Mouse (Mus musculus): ENCODE data around the gene Gm20431. TPM values are rescaled to one million over a fixed set of nuclear protein-coding genes. Genes with fewer than 3 reads are reported as not detected.

Gene Gm20431
- polyA plus RNA-seq, 1 experiment from 2014 or later: 8.4 TPM

GRCm38 (mm10) chr2:167691410-167691809, 30.1 kb upstream of the Gm20431 start:
- Histone ChIP-seq H3K4me2 (replicated peaks; ENCODE audit: low read depth, low read length) (no peak overlapping the region), H3K27me3 (ENCODE audit: control insufficient read depth, insufficient read depth, low read length) (peaks cover 38% of the 10 kb centered on the region), H3K27ac (ENCODE audit: low read depth, low read length) (no peak overlapping the region), H3K9ac (ENCODE audit: low read depth, low read length) (no peak overlapping the region), H3K9me3 (ENCODE audit: control insufficient read depth, low read length) (no peaks in the 10 kb centered on the region), H3K4me1 (replicated peaks; ENCODE audit: control insufficient read depth, insufficient read depth, low read length) (peaks cover 4% of the 10 kb centered on the region; the same call in 1 of the 2 replicates), H3K4me3 (ENCODE audit: low read depth, low read length) (no peak overlapping the region), H3K36me3 (ENCODE audit: control insufficient read depth, insufficient read depth, low read length) (no peaks in the 10 kb centered on the region)
- DNase-seq (ENCODE audit: low spot score) (no peak), ATAC-seq (ENCODE audit: low FRiP score) (no peak)
- 90% methylated on average over 6 of the region's 6 CpGs for WGBS

GRCm38 (mm10) chr2:167690962-167691311, 29.6 kb upstream of the Gm20431 start:
- 87% methylated on average over 12 of the region's 12 CpGs for WGBS
- Histone ChIP-seq H3K27ac (ENCODE audit: low read depth, low read length) (no peak overlapping the region), H3K4me2 (replicated peaks; ENCODE audit: low read depth, low read length) (no peak overlapping the region), H3K4me1 (replicated peaks; ENCODE audit: control insufficient read depth, insufficient read depth, low read length) (peaks cover 4% of the 10 kb centered on the region; the same call in 1 of the 2 replicates), H3K9ac (ENCODE audit: low read depth, low read length) (no peak overlapping the region), H3K9me3 (ENCODE audit: control insufficient read depth, low read length) (no peaks in the 10 kb centered on the region), H3K36me3 (ENCODE audit: control insufficient read depth, insufficient read depth, low read length) (no peaks in the 10 kb centered on the region), H3K4me3 (ENCODE audit: low read depth, low read length) (no peak overlapping the region), H3K27me3 (ENCODE audit: control insufficient read depth, insufficient read depth, low read length) (peaks cover 39% of the 10 kb centered on the region)
- no peak for DNase-seq (ENCODE audit: low spot score)
- ATAC-seq (ENCODE audit: low FRiP score): no peak

GRCm38 (mm10) chr2:167690219-167690961, 29.1 kb upstream of the Gm20431 start:
- no peaks in the 10 kb centered on the region for H3K9me3 ChIP-seq (ENCODE audit: control insufficient read depth, low read length)
- WGBS: 64% methylated on average over 15 of the region's 15 CpGs
- H3K9ac ChIP-seq (ENCODE audit: low read depth, low read length): no peak overlapping the region
- H3K27me3 ChIP-seq (ENCODE audit: control insufficient read depth, insufficient read depth, low read length): peaks cover 39% of the 10 kb centered on the region
- peaks cover 4% of the 10 kb centered on the region; the same call in 1 of the 2 replicates for H3K4me1 ChIP-seq (replicated peaks; ENCODE audit: control insufficient read depth, insufficient read depth, low read length)
- H3K27ac ChIP-seq (ENCODE audit: low read depth, low read length): no peak overlapping the region
- H3K4me2 ChIP-seq (replicated peaks; ENCODE audit: low read depth, low read length): peak overlapping the region; percentile 95
- DNase-seq (ENCODE audit: low spot score): no peak
- no peaks in the 10 kb centered on the region for H3K36me3 ChIP-seq (ENCODE audit: control insufficient read depth, insufficient read depth, low read length)
- H3K4me3 ChIP-seq (ENCODE audit: low read depth, low read length): peak overlapping the region; percentile 55; the same call in 1 of the 2 replicates
- ATAC-seq (ENCODE audit: low FRiP score): no peak

- Histone ChIP-seq H3K36me3 (ENCODE audit: control insufficient read depth, insufficient read depth, low read length) (no peaks in the 10 kb centered on the region), H3K4me2 (replicated peaks; ENCODE audit: low read depth, low read length) (peak within 1 kb of the TSS; percentile 95), H3K9me3 (ENCODE audit: control insufficient read depth, low read length) (no peaks in the 10 kb centered on the region), H3K9ac (ENCODE audit: low read depth, low read length) (peak within 1 kb of the TSS; percentile 52), H3K27ac (ENCODE audit: low read depth, low read length) (no peak within 1 kb of the TSS), H3K4me1 (replicated peaks; ENCODE audit: control insufficient read depth, insufficient read depth, low read length) (peaks cover 4% of the 10 kb centered on the region; the same call in 1 of the 2 replicates), H3K27me3 (ENCODE audit: control insufficient read depth, insufficient read depth, low read length) (peaks cover 39% of the 10 kb centered on the region), H3K4me3 (ENCODE audit: low read depth, low read length) (peak within 1 kb of the TSS; percentile 55)
- ATAC-seq (ENCODE audit: low FRiP score): no peak
- 2% methylated on average over 88 of the region's 99 CpGs for WGBS
- DNase-seq (ENCODE audit: low spot score): peak; percentile 63
Observed at GRCm38 (mm10) chr2:167689501-167690218, 28.4 kb upstream of the Gm20431 start, which contains the start of gene Tmem189. Gene Tmem189, minus strand, starts transcription at chr2:167689822.

- ATAC-seq (ENCODE audit: low FRiP score) (peak; percentile 63), DNase-seq (ENCODE audit: low spot score) (peak; percentile 75)
- peak within 1 kb of the TSS; percentile 52 for H3K9ac ChIP-seq (ENCODE audit: low read depth, low read length)
- H3K4me2 ChIP-seq (replicated peaks; ENCODE audit: low read depth, low read length): peak within 1 kb of the TSS; percentile 95
- H3K36me3 ChIP-seq (ENCODE audit: control insufficient read depth, insufficient read depth, low read length): no peaks in the 10 kb centered on the region
- peaks cover 39% of the 10 kb centered on the region for H3K27me3 ChIP-seq (ENCODE audit: control insufficient read depth, insufficient read depth, low read length)
- peaks cover 4% of the 10 kb centered on the region; the same call in 1 of the 2 replicates for H3K4me1 ChIP-seq (replicated peaks; ENCODE audit: control insufficient read depth, insufficient read depth, low read length)
- H3K9me3 ChIP-seq (ENCODE audit: control insufficient read depth, low read length): no peaks in the 10 kb centered on the region
- WGBS: under 1% methylated on average over 70 of the region's 147 CpGs
- H3K4me3 ChIP-seq (ENCODE audit: low read depth, low read length): peak within 1 kb of the TSS; percentile 55
- H3K27ac ChIP-seq (ENCODE audit: low read depth, low read length): no peak within 1 kb of the TSS
Observed at GRCm38 (mm10) chr2:167688498-167689451, 27.5 kb upstream of the Gm20431 start, which contains the start of gene Cebpb. Gene Cebpb, plus strand, starts transcription at chr2:167688915.

- ATAC-seq (ENCODE audit: low FRiP score): peak; percentile 18; the same call in 1 of the 2 replicates
- DNase-seq (ENCODE audit: low spot score): peak; percentile 19
- Histone ChIP-seq H3K4me1 (replicated peaks; ENCODE audit: control insufficient read depth, insufficient read depth, low read length) (peaks cover 4% of the 10 kb centered on the region; the same call in 1 of the 2 replicates), H3K9ac (ENCODE audit: low read depth, low read length) (no peak overlapping the region), H3K4me2 (replicated peaks; ENCODE audit: low read depth, low read length) (peak overlapping the region; percentile 95), H3K9me3 (ENCODE audit: control insufficient read depth, low read length) (no peaks in the 10 kb centered on the region), H3K27ac (ENCODE audit: low read depth, low read length) (no peak overlapping the region), H3K4me3 (ENCODE audit: low read depth, low read length) (peak overlapping the region; percentile 55; the same call in 1 of the 2 replicates), H3K27me3 (ENCODE audit: control insufficient read depth, insufficient read depth, low read length) (peaks cover 39% of the 10 kb centered on the region), H3K36me3 (ENCODE audit: control insufficient read depth, insufficient read depth, low read length) (no peaks in the 10 kb centered on the region)
- 25% methylated on average over 12 of the region's 12 CpGs for WGBS
Observed at GRCm38 (mm10) chr2:167688126-167688497, 26.8 kb upstream of the Gm20431 start.

- 0 out of 2 replicates have a peak, but pooled peaks have one; percentile 2 for ATAC-seq (ENCODE audit: low FRiP score)
- Histone ChIP-seq H3K4me2 (replicated peaks; ENCODE audit: low read depth, low read length) (no peak overlapping the region), H3K9ac (ENCODE audit: low read depth, low read length) (no peak overlapping the region), H3K36me3 (ENCODE audit: control insufficient read depth, insufficient read depth, low read length) (no peaks in the 10 kb centered on the region), H3K27me3 (ENCODE audit: control insufficient read depth, insufficient read depth, low read length) (peaks cover 39% of the 10 kb centered on the region), H3K4me1 (replicated peaks; ENCODE audit: control insufficient read depth, insufficient read depth, low read length) (peaks cover 4% of the 10 kb centered on the region; the same call in 1 of the 2 replicates), H3K9me3 (ENCODE audit: control insufficient read depth, low read length) (no peaks in the 10 kb centered on the region), H3K27ac (ENCODE audit: low read depth, low read length) (no peak overlapping the region), H3K4me3 (ENCODE audit: low read depth, low read length) (no peak overlapping the region)
- 52% methylated on average over 11 of the region's 11 CpGs for WGBS
- no peak for DNase-seq (ENCODE audit: low spot score)
Observed at GRCm38 (mm10) chr2:167687651-167688101, 26.4 kb upstream of the Gm20431 start.

- 87% methylated on average over 4 of the region's 4 CpGs for WGBS
- ATAC-seq (ENCODE audit: low FRiP score): no peak
- no peaks in the 10 kb centered on the region for H3K36me3 ChIP-seq (ENCODE audit: control insufficient read depth, insufficient read depth, low read length)
- H3K9me3 ChIP-seq (ENCODE audit: control insufficient read depth, low read length): no peaks in the 10 kb centered on the region
- H3K4me2 ChIP-seq (replicated peaks; ENCODE audit: low read depth, low read length): no peak overlapping the region
- H3K27me3 ChIP-seq (ENCODE audit: control insufficient read depth, insufficient read depth, low read length): peaks cover 39% of the 10 kb centered on the region
- no peak for DNase-seq (ENCODE audit: low spot score)
- no peak overlapping the region for H3K27ac ChIP-seq (ENCODE audit: low read depth, low read length)
- H3K4me1 ChIP-seq (replicated peaks; ENCODE audit: control insufficient read depth, insufficient read depth, low read length): peaks cover 4% of the 10 kb centered on the region; the same call in 1 of the 2 replicates
- no peak overlapping the region for H3K4me3 ChIP-seq (ENCODE audit: low read depth, low read length)
- no peak overlapping the region for H3K9ac ChIP-seq (ENCODE audit: low read depth, low read length)
Observed at GRCm38 (mm10) chr2:167687250-167687586, 25.9 kb upstream of the Gm20431 start.
